Mouse (Mus musculus): ENCODE data around the gene Serinc2. TPM values are rescaled to one million over a fixed set of nuclear protein-coding genes. Genes with fewer than 3 reads are reported as not detected.
A peak's percentile ranks its signal among the peaks of the same experiment; 100 is the strongest.

Serinc2 gene
- polyA plus RNA-seq, 1 experiment, result not detected

DNA sequence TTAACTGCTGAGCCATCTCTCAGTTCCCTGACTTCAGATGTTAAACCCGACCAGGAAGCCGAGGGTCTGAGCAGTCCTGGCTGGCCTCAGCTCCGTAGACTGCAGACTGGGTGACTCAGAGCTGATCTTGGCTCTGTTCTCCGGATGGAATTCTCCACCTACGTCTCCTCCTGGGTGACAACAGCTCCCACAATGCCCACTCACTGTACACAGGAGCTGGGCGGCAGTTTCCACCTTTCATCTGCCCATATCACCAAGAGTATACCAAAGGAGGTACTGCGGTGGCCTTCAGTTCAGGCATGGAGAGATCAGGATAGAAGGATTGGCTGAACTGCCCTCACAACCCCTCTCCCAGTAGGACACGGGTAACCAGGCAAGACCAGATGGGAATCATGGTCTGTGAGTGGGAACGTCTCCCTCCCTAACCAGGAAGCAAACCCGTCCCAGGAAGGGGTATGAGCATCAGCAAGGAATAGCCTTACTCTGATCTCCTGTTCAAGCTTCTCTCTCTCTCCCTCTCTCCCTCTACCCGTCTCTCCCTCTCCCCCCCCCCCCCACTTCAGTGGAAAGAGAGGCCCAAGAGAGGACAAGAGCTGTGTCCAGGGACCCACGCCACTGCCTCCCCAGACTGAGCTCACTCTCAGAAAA is 5.2 kb downstream of the Serinc2 start:
- WGBS, result 18% methylated on average over 11 of the region's 12 CpGs
- no peak for TF ChIP-seq POLR2A (IDR thresholded peaks at IDR 0.05; ENCODE audit: insufficient read depth, low read depth, low read length)
- TF ChIP-seq CTCF (IDR thresholded peaks at IDR 0.05; ENCODE audit: insufficient read depth, low read depth, low read length), result no peak
- 0 out of 2 replicates have a peak overlapping the region, but pooled peaks have one; percentile 4 for H3K27ac ChIP-seq (ENCODE audit: insufficient read depth, low read depth, low read length)

GRCm38 (mm10) chr4:130270611-130271347 is 8.2 kb downstream of the Serinc2 start:
- 80% methylated on average over 6 of the region's 6 CpGs for WGBS
- Histone ChIP-seq H3K4me3 (ENCODE audit: insufficient read depth, low read depth, low read length) (no peak overlapping the region), H3K27ac (ENCODE audit: insufficient read depth, low read depth, low read length) (no peak overlapping the region), H3K4me1 (ENCODE audit: control insufficient read depth, insufficient read depth, low read length) (peaks cover 20% of the 10 kb centered on the region)
- no peak for TF ChIP-seq POLR2A (IDR thresholded peaks at IDR 0.05; ENCODE audit: insufficient read depth, low read depth, low read length)
- TF ChIP-seq CTCF (IDR thresholded peaks at IDR 0.05; ENCODE audit: insufficient read depth, low read depth, low read length), result no peak

More for the DNA sequence above, 5.2 kb downstream of the Serinc2 start:
- peaks cover 20% of the 10 kb centered on the region for H3K4me1 ChIP-seq (ENCODE audit: control insufficient read depth, insufficient read depth, low read length)
- peak overlapping the region; percentile 46 for H3K4me3 ChIP-seq (ENCODE audit: insufficient read depth, low read depth, low read length)

- WGBS, result 71% methylated on average over 8 of the region's 8 CpGs
- no peak overlapping the region for H3K4me3 ChIP-seq (ENCODE audit: insufficient read depth, low read depth, low read length)
- H3K4me1 ChIP-seq (ENCODE audit: control insufficient read depth, insufficient read depth, low read length), result peaks cover 17% of the 10 kb centered on the region
- TF ChIP-seq CTCF (IDR thresholded peaks at IDR 0.05; ENCODE audit: insufficient read depth, low read depth, low read length), result no peak
- no peak for TF ChIP-seq POLR2A (IDR thresholded peaks at IDR 0.05; ENCODE audit: insufficient read depth, low read depth, low read length)
- no peak overlapping the region for H3K27ac ChIP-seq (ENCODE audit: insufficient read depth, low read depth, low read length)
Measured at GRCm38 (mm10) chr4:130270089-130270488, 8.9 kb downstream of the Serinc2 start.

- Histone ChIP-seq H3K4me1 (ENCODE audit: control insufficient read depth, insufficient read depth, low read length) (peaks cover 6% of the 10 kb centered on the region), H3K4me3 (ENCODE audit: insufficient read depth, low read depth, low read length) (no peak overlapping the region), H3K27ac (ENCODE audit: insufficient read depth, low read depth, low read length) (no peak overlapping the region)
- WGBS, result 90% methylated on average over 10 of the region's 10 CpGs
- no peak for TF ChIP-seq CTCF (IDR thresholded peaks at IDR 0.05; ENCODE audit: insufficient read depth, low read depth, low read length)
- TF ChIP-seq POLR2A (IDR thresholded peaks at IDR 0.05; ENCODE audit: insufficient read depth, low read depth, low read length), result no peak
Measured at GRCm38 (mm10) chr4:130268736-130269135, 10.3 kb downstream of the Serinc2 start.

- no peak overlapping the region for H3K27ac ChIP-seq (ENCODE audit: insufficient read depth, low read depth, low read length)
- 88% methylated on average over 7 of the region's 7 CpGs for WGBS
- TF ChIP-seq CTCF (IDR thresholded peaks at IDR 0.05; ENCODE audit: insufficient read depth, low read depth, low read length) (no peak), POLR2A (IDR thresholded peaks at IDR 0.05; ENCODE audit: insufficient read depth, low read depth, low read length) (no peak)
- no peak overlapping the region for H3K4me3 ChIP-seq (ENCODE audit: insufficient read depth, low read depth, low read length)
- H3K4me1 ChIP-seq (ENCODE audit: control insufficient read depth, insufficient read depth, low read length), result peaks cover 3% of the 10 kb centered on the region; the same call in 1 of the 2 replicates
Measured at GRCm38 (mm10) chr4:130267069-130267468, 11.9 kb downstream of the Serinc2 start.

GRCm38 (mm10) chr4:130266601-130267000 is 12.4 kb downstream of the Serinc2 start:
- no peak for TF ChIP-seq POLR2A (IDR thresholded peaks at IDR 0.05; ENCODE audit: insufficient read depth, low read depth, low read length)
- no peak for TF ChIP-seq CTCF (IDR thresholded peaks at IDR 0.05; ENCODE audit: insufficient read depth, low read depth, low read length)
- 78% methylated on average over 9 of the region's 9 CpGs for WGBS
- Histone ChIP-seq H3K4me1 (ENCODE audit: control insufficient read depth, insufficient read depth, low read length) (peaks cover 3% of the 10 kb centered on the region; the same call in 1 of the 2 replicates), H3K27ac (ENCODE audit: insufficient read depth, low read depth, low read length) (no peak overlapping the region), H3K4me3 (ENCODE audit: insufficient read depth, low read depth, low read length) (no peak overlapping the region)

DNA sequence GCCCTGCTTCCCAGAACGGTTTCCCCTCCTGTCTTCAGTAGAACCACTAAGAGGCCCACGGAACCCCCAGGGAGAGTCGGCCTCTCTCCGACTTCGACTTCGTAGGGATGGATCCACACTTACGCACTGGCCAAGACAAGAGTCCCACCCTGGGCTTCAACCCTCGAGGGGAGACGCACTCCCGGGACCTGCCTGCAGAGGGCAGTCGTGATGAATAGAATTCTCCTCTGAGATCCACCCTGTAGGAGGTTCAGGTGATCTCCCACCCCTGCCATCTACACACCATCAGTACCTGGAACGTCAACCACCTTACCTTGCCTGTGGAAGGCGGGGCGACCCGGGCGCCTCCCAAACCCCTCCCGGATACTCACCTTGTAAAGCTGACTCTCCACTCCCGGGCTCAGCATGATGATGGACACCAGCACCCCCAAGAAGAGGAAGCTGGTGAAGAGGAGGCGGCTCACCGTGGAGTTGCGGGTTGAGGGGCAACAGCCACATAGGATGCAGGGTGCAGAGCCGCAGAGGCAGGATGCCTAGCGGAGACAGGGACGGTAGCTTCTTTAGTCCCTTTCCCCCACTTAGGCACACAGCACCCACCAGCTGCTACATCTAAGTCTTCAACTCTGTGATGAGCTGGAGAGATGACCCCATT is 14.2 kb downstream of the Serinc2 start:
- Histone ChIP-seq H3K27ac (ENCODE audit: insufficient read depth, low read depth, low read length) (no peak overlapping the region), H3K4me1 (ENCODE audit: control insufficient read depth, insufficient read depth, low read length) (peaks cover 3% of the 10 kb centered on the region; the same call in 1 of the 2 replicates), H3K4me3 (ENCODE audit: insufficient read depth, low read depth, low read length) (no peak overlapping the region)
- TF ChIP-seq CTCF (IDR thresholded peaks at IDR 0.05; ENCODE audit: insufficient read depth, low read depth, low read length) (peak; percentile 60), POLR2A (IDR thresholded peaks at IDR 0.05; ENCODE audit: insufficient read depth, low read depth, low read length) (no peak)
- 29% methylated on average over 24 of the region's 24 CpGs for WGBS

DNA sequence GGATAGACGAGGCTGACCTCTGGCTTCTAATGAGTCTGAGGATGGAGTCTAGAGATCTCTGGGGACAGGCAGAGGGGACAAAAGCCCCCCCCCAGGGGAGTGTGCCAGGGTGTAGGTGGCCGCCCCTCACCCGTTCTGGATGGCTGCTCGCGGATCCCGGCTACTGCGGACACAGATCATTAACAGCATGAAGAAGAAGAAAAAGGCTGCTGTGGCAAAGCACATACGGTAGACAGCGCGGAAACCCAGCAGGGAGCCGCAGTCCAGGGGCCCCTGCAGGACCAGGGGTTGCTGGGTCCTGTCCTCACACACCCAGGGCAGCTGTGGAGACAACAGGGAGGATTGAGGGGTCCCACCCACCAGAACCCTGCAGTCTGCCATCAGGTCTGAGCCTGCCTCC is 14.9 kb downstream of the Serinc2 start:
- Histone ChIP-seq H3K4me1 (ENCODE audit: control insufficient read depth, insufficient read depth, low read length) (peaks cover 3% of the 10 kb centered on the region; the same call in 1 of the 2 replicates), H3K4me3 (ENCODE audit: insufficient read depth, low read depth, low read length) (no peak overlapping the region), H3K27ac (ENCODE audit: insufficient read depth, low read depth, low read length) (no peak overlapping the region)
- WGBS, result 48% methylated on average over 11 of the region's 11 CpGs
- TF ChIP-seq POLR2A (IDR thresholded peaks at IDR 0.05; ENCODE audit: insufficient read depth, low read depth, low read length), result no peak

DNA sequence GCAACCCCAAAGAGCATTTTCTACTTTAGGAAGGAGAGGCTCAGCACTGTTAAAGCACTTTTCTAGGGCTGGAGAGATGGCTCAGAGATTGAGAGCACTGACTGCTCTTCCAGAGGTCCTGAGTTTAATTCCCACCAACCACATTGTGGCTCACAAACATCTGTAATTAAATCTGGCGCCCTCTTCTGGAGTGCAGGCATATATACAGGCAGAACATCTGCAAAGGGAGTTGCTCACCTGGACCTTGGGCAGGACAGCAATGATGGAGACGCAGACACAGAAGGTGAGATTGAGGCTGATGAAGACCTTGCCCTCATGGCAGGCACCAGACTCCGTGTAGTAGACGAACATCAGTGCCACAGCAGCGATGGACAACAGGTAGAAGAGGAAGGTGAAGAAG is 18.6 kb downstream of the Serinc2 start:
- H3K4me1 ChIP-seq (ENCODE audit: control insufficient read depth, insufficient read depth, low read length), result peaks cover 3% of the 10 kb centered on the region; the same call in 1 of the 2 replicates

More for the DNA sequence above, 18.6 kb downstream of the Serinc2 start:
- H3K4me3 ChIP-seq (ENCODE audit: insufficient read depth, low read depth, low read length), result no peak overlapping the region
- WGBS, result 53% methylated on average over 5 of the region's 5 CpGs
- no peak for TF ChIP-seq CTCF (IDR thresholded peaks at IDR 0.05; ENCODE audit: insufficient read depth, low read depth, low read length)
- TF ChIP-seq POLR2A (IDR thresholded peaks at IDR 0.05; ENCODE audit: insufficient read depth, low read depth, low read length), result no peak
- no peak overlapping the region for H3K27ac ChIP-seq (ENCODE audit: insufficient read depth, low read depth, low read length)
